Mouse (Mus musculus) hindbrain, embryonic 10.5 days (tissue): ENCODE measurements at regions not wholly inside any gene's neighbourhood (a gene's known extent, or its start where the extent isn't known, plus 50 kb on each side); places are given as distances from the start of the nearest gene placed in this dataset.

Experiments
- DNase-seq: peaks from one replicate; pipeline ENCODE4 v3.0.0-alpha.2; 2017; ENCODE audit warnings: low spot score
- H3K27ac ChIP-seq: fragments of 300-500 bp; sonication (generic); 2 replicates; pipeline ENCODE4 v1.5.1; 2016; ENCODE audit warnings: mild to moderate bottlenecking, moderate library complexity
- H3K27me3 ChIP-seq: fragments of 300-500 bp; sonication (generic); 2 replicates; pipeline ENCODE4 v1.6.1; 2016; ENCODE audit warnings: mild to moderate bottlenecking; ENCODE audit not compliant: poor library complexity, insufficient read depth, severe bottlenecking
- H3K36me3 ChIP-seq: fragments of 300-500 bp; sonication (generic); 2 replicates; pipeline ENCODE4 v1.6.1; 2016; ENCODE audit warnings: mild to moderate bottlenecking, moderate library complexity
- H3K4me1 ChIP-seq: fragments of 300-500 bp; sonication (generic); replicated peaks from 2 replicates; pipeline ENCODE4 v1.6.1; 2016; ENCODE audit warnings: mild to moderate bottlenecking
- H3K4me3 ChIP-seq: fragments of 300-500 bp; sonication (generic); 2 replicates; pipeline ENCODE4 v1.5.1; 2016; ENCODE audit warnings: mild to moderate bottlenecking, moderate library complexity
- H3K9me3 ChIP-seq: fragments of 300-500 bp; sonication (generic); 2 replicates; pipeline ENCODE4 v1.6.1; 2016; ENCODE audit warnings: mild to moderate bottlenecking, moderate library complexity
- WGBS: fragments of 180-500 bp; shearing (Covaris S2); methylation state at CpG from one replicate; pipeline ENCODE4 v1.1.7; 2016; 5-methylcytosine and 5-hydroxymethylcytosine counted together

GRCm38 (mm10) chr6:13523463-13524202 is 84.3 kb downstream of the Tmem168 start:
- H3K27ac ChIP-seq, result no peak overlapping the region
- DNase-seq, result no peak
- H3K36me3 ChIP-seq, result no peaks in the 10 kb centered on the region
- no peak overlapping the region for H3K4me3 ChIP-seq
- no peaks in the 10 kb centered on the region for H3K27me3 ChIP-seq
- 86% methylated on average over 8 of the region's 8 CpGs for WGBS
- no peaks in the 10 kb centered on the region for H3K9me3 ChIP-seq
- no peaks in the 10 kb centered on the region for H3K4me1 ChIP-seq

GRCm38 (mm10) chr6:13514126-13514525 is 93.8 kb downstream of the Tmem168 start:
- DNase-seq, result no peak
- no peaks in the 10 kb centered on the region for H3K27me3 ChIP-seq
- no peaks in the 10 kb centered on the region for H3K9me3 ChIP-seq
- WGBS, result 84% methylated on average over 3 of the region's 3 CpGs
- H3K36me3 ChIP-seq, result no peaks in the 10 kb centered on the region
- H3K4me3 ChIP-seq, result no peak overlapping the region
- H3K4me1 ChIP-seq, result no peaks in the 10 kb centered on the region
- H3K27ac ChIP-seq, result no peak overlapping the region

- DNase-seq, result no peak
- H3K27me3 ChIP-seq, result no peaks in the 10 kb centered on the region
- no peaks in the 10 kb centered on the region for H3K4me1 ChIP-seq
- no peak overlapping the region for H3K27ac ChIP-seq
- H3K4me3 ChIP-seq, result no peak overlapping the region
- no peaks in the 10 kb centered on the region for H3K36me3 ChIP-seq
- 92% methylated on average over 5 of the region's 5 CpGs for WGBS
- H3K9me3 ChIP-seq, result no peaks in the 10 kb centered on the region
Measured at GRCm38 (mm10) chr6:13476493-13477129, 131.3 kb downstream of the Tmem168 start.

GRCm38 (mm10) chr6:13449160-13449787 is 158.6 kb downstream of the Tmem168 start:
- Histone ChIP-seq H3K4me3 (no peak overlapping the region), H3K27me3 (no peaks in the 10 kb centered on the region), H3K36me3 (no peaks in the 10 kb centered on the region), H3K4me1 (no peaks in the 10 kb centered on the region), H3K27ac (no peak overlapping the region), H3K9me3 (no peaks in the 10 kb centered on the region)
- DNase-seq, result no peak
- WGBS, result 68% methylated on average over 3 of the region's 3 CpGs

- Histone ChIP-seq H3K36me3 (no peaks in the 10 kb centered on the region), H3K4me3 (no peak overlapping the region), H3K9me3 (no peaks in the 10 kb centered on the region), H3K27me3 (no peaks in the 10 kb centered on the region), H3K27ac (no peak overlapping the region), H3K4me1 (no peaks in the 10 kb centered on the region)
- peak; percentile 3 for DNase-seq
Measured at GRCm38 (mm10) chr6:13413768-13414167, 189.0 kb upstream of the Vwde start.

- H3K27me3 ChIP-seq, result no peaks in the 10 kb centered on the region
- H3K36me3 ChIP-seq, result no peaks in the 10 kb centered on the region
- no peaks in the 10 kb centered on the region for H3K9me3 ChIP-seq
- H3K27ac ChIP-seq, result no peak overlapping the region
- WGBS, result 87% methylated on average over 3 of the region's 3 CpGs
- H3K4me3 ChIP-seq, result no peak overlapping the region
- H3K4me1 ChIP-seq, result no peaks in the 10 kb centered on the region
- no peak for DNase-seq
Measured at GRCm38 (mm10) chr6:13413092-13413491, 188.3 kb upstream of the Vwde start.

- Histone ChIP-seq H3K36me3 (no peaks in the 10 kb centered on the region), H3K27me3 (no peaks in the 10 kb centered on the region), H3K27ac (no peak overlapping the region), H3K4me3 (no peak overlapping the region), H3K4me1 (no peaks in the 10 kb centered on the region), H3K9me3 (no peaks in the 10 kb centered on the region)
- no peak for DNase-seq
- 100% methylated on average over 1 of the region's 1 CpGs for WGBS
Measured at GRCm38 (mm10) chr6:13384469-13384868, 159.7 kb upstream of the Vwde start.

GRCm38 (mm10) chr6:13383211-13383610 is 158.4 kb upstream of the Vwde start:
- H3K36me3 ChIP-seq, result no peaks in the 10 kb centered on the region
- H3K9me3 ChIP-seq, result no peaks in the 10 kb centered on the region
- no peak for DNase-seq
- no peaks in the 10 kb centered on the region for H3K4me1 ChIP-seq
- 88% methylated on average over 2 of the region's 2 CpGs for WGBS
- H3K27ac ChIP-seq, result no peak overlapping the region
- no peaks in the 10 kb centered on the region for H3K27me3 ChIP-seq
- no peak overlapping the region for H3K4me3 ChIP-seq

GRCm38 (mm10) chr6:13380819-13381218 is 156.1 kb upstream of the Vwde start:
- DNase-seq, result no peak
- Histone ChIP-seq H3K27me3 (no peaks in the 10 kb centered on the region), H3K36me3 (no peaks in the 10 kb centered on the region), H3K27ac (no peak overlapping the region), H3K4me1 (no peaks in the 10 kb centered on the region), H3K4me3 (no peak overlapping the region), H3K9me3 (no peaks in the 10 kb centered on the region)
- WGBS, result 70% methylated on average over 3 of the region's 3 CpGs

- Histone ChIP-seq H3K36me3 (no peaks in the 10 kb centered on the region), H3K4me1 (no peaks in the 10 kb centered on the region), H3K4me3 (no peak overlapping the region), H3K27ac (no peak overlapping the region), H3K9me3 (no peaks in the 10 kb centered on the region), H3K27me3 (no peaks in the 10 kb centered on the region)
- no peak for DNase-seq
Measured at GRCm38 (mm10) chr6:13379727-13380126, 155.0 kb upstream of the Vwde start.

- 98% methylated on average over 1 of the region's 1 CpGs for WGBS
- no peaks in the 10 kb centered on the region for H3K4me1 ChIP-seq
- H3K27me3 ChIP-seq, result no peaks in the 10 kb centered on the region
- H3K4me3 ChIP-seq, result no peak overlapping the region
- no peaks in the 10 kb centered on the region for H3K9me3 ChIP-seq
- H3K36me3 ChIP-seq, result no peaks in the 10 kb centered on the region
- no peak overlapping the region for H3K27ac ChIP-seq
- no peak for DNase-seq
Measured at GRCm38 (mm10) chr6:13373896-13374295, 149.1 kb upstream of the Vwde start.

GRCm38 (mm10) chr6:13369709-13370296 is 145.0 kb upstream of the Vwde start:
- H3K9me3 ChIP-seq, result no peaks in the 10 kb centered on the region
- H3K27me3 ChIP-seq, result no peaks in the 10 kb centered on the region
- H3K4me3 ChIP-seq, result no peak overlapping the region
- no peaks in the 10 kb centered on the region for H3K4me1 ChIP-seq
- DNase-seq, result no peak
- no peak overlapping the region for H3K27ac ChIP-seq
- no peaks in the 10 kb centered on the region for H3K36me3 ChIP-seq
